Mouse (Mus musculus) hindbrain, postnatal 0 days (tissue): Measurements from ENCODE around the gene Atp5g1. TPM values are rescaled to one million over a fixed set of nuclear protein-coding genes. Genes with fewer than 3 reads are reported as not detected.

Experiments
- ATAC-seq: fragments of 200-750 bp; cut with Nextera tagmentation; 2 replicates; pipeline ENCODE4 v1.8.0; 2017; ENCODE audit warnings: mild to moderate bottlenecking, moderate TSS enrichment, moderate library complexity
- DNase-seq: peaks from one replicate; pipeline ENCODE4 v3.0.0-alpha.2; 2015; ENCODE audit warnings: low spot score
- H3K27ac ChIP-seq: fragments of 300-500 bp; sonication (generic); 2 replicates; pipeline ENCODE4 v1.5.1; 2014; ENCODE audit warnings: mild to moderate bottlenecking
- H3K27me3 ChIP-seq: fragments of 300-500 bp; sonication (generic); 2 replicates; pipeline ENCODE4 v1.6.1; 2014; ENCODE audit warnings: low read length, mixed read lengths; ENCODE audit not compliant: insufficient read depth
- H3K36me3 ChIP-seq: fragments of 300-500 bp; sonication (generic); 2 replicates; pipeline ENCODE4 v1.6.1; 2014; ENCODE audit warnings: low read length, mixed read lengths; ENCODE audit not compliant: insufficient read depth
- H3K4me1 ChIP-seq: fragments of 300-500 bp; sonication (generic); 2 replicates; pipeline ENCODE4 v1.6.1; 2014; ENCODE audit warnings: antibody characterized with exemption, low read length, mixed read lengths; ENCODE audit not compliant: insufficient read depth
- H3K4me2 ChIP-seq: fragments of 300-500 bp; sonication (generic); 2 replicates; pipeline ENCODE4 v1.6.1; 2014; ENCODE audit warnings: low read depth, mild to moderate bottlenecking, low read length, moderate library complexity, mixed read lengths
- H3K4me3 ChIP-seq: fragments of 300-500 bp; sonication (generic); 2 replicates; pipeline ENCODE4 v1.5.1; 2014; ENCODE audit warnings: low read length
- H3K9ac ChIP-seq: fragments of 300-500 bp; sonication (generic); replicated peaks from 2 replicates; pipeline ENCODE4 v1.6.1; 2014; ENCODE audit warnings: mild to moderate bottlenecking, low read length, moderate library complexity, mixed read lengths
- H3K9me3 ChIP-seq: fragments of 300-500 bp; sonication (generic); 2 replicates; pipeline ENCODE4 v1.6.1; 2016; ENCODE audit warnings: low read length, mixed read lengths
- CTCF ChIP-seq: IDR thresholded peaks from 2 replicates; pipeline ENCODE4 v1.5.1; 2016; ENCODE audit warnings: antibody characterized with exemption, control low read depth, low read depth
- WGBS: fragments of 180-500 bp; shearing (Covaris S2); extraction: QIAGEN DNeasy Blood & Tissue Kit; methylation state at CpG from one replicate; pipeline ENCODE4 v1.1.7; 2014; 5-methylcytosine and 5-hydroxymethylcytosine counted together
- polyA plus RNA-seq: library from polyadenylated mRNA; unstranded; fragments of >200 nt; fragmentation: Nextera tagmentation; extraction: Ambion mirVana; gene quantifications from 2 replicates; pipeline ENCODE4 v1.2.1, GENCODE M21; 2015
- total RNA-seq: library from RNA; depleted of rRNA; stranded (reverse); fragments of >200 nt; gene quantifications from 2 replicates; pipeline ENCODE4 v1.2.3, GENCODE M21; 2014; rRNA removed

Atp5g1 gene
- total and polyA plus RNA-seq, 2 experiments from 2014 or later, result 703 to 1,324 TPM

DNA sequence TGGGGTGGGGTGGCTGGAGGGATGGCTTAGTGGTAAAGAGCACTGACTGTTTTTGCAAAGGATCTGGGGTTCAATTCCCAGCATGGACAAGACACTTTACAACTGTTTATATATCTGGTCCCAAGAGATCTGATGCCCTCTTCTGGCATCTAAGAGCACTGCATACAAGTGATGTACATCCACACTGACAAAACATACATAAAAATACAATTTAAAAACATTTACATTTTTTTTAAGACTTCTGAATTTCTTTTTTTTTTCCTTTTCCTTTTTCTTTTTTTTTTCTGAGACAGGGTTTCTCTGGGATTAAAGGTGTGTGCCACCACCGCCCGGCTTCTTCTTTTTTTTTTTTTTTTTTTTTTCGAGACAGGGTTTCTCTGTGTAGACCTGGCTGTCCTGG lies 42.2 kb downstream of the Atp5g1 start:
- H3K27me3 ChIP-seq, result no peaks in the 10 kb centered on the region
- no peak overlapping the region for H3K27ac ChIP-seq
- H3K9ac ChIP-seq, result no peak overlapping the region
- no peaks in the 10 kb centered on the region for H3K36me3 ChIP-seq
- H3K9me3 ChIP-seq, result no peaks in the 10 kb centered on the region
- H3K4me2 ChIP-seq, result no peak overlapping the region
- peak; percentile 30 for DNase-seq
- ATAC-seq, result no peak
- WGBS, result 96% methylated on average over 3 of the region's 3 CpGs
- H3K4me1 ChIP-seq, result peaks cover 10% of the 10 kb centered on the region
- H3K4me3 ChIP-seq, result no peak overlapping the region
- TF ChIP-seq CTCF, result peak; percentile 40

DNA sequence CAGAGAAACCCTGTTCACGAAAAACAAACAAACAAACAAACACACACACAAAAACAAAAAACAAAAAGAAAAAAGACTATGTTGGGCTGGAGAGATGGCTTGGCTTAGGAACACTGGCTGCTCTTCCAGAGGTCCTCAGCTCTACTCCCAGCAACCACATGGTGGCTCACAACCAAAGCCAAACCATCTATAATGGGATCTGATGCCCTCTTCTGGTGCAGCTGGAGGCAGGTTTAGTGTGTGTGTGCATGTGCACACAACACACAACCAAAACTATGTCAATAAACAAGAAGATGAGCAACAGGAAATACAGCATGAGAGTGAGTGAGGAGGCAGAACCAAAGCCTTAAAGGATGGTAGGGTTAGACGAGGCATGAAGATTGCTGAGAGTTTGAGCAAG lies 43.8 kb downstream of the Atp5g1 start:
- Histone ChIP-seq H3K27me3 (no peaks in the 10 kb centered on the region), H3K4me2 (no peak overlapping the region), H3K4me3 (no peak overlapping the region), H3K9me3 (no peaks in the 10 kb centered on the region), H3K36me3 (no peaks in the 10 kb centered on the region), H3K27ac (no peak overlapping the region), H3K4me1 (peaks cover 10% of the 10 kb centered on the region), H3K9ac (no peak overlapping the region)
- TF ChIP-seq CTCF, result peak; percentile 38; the same call in 1 of the 2 replicates
- WGBS, result 84% methylated on average over 2 of the region's 2 CpGs
- DNase-seq (no peak), ATAC-seq (no peak)

DNA sequence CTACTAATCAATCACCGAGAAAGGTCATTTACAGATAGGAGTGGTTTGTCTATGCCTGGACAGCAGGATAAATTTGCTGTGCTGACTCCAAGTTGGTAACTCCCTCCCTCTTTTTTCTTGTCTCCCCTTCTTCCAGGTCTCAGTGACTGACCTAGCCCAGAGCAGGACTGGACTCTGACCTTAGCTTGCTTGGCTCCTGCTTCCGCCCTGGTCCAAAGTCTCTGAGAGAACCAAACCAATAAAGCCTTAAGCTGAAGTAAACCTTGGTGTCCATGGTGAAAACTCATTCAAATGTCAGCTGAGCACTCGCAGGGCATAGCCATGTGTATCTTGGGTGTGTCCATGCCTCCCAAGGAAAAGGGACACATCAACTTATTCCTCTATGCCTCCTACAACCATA lies 44.9 kb downstream of the Atp5g1 start:
- H3K9ac ChIP-seq, result no peak overlapping the region
- WGBS, result 84% methylated on average over 3 of the region's 3 CpGs
- no peak overlapping the region for H3K4me3 ChIP-seq
- H3K27ac ChIP-seq, result no peak overlapping the region
- ATAC-seq (no peak), DNase-seq (no peak)
- peaks cover 7% of the 10 kb centered on the region for H3K4me1 ChIP-seq
- H3K36me3 ChIP-seq, result no peaks in the 10 kb centered on the region
- TF ChIP-seq CTCF, result no peak
- no peaks in the 10 kb centered on the region for H3K27me3 ChIP-seq
- H3K9me3 ChIP-seq, result no peaks in the 10 kb centered on the region
- no peak overlapping the region for H3K4me2 ChIP-seq

DNA sequence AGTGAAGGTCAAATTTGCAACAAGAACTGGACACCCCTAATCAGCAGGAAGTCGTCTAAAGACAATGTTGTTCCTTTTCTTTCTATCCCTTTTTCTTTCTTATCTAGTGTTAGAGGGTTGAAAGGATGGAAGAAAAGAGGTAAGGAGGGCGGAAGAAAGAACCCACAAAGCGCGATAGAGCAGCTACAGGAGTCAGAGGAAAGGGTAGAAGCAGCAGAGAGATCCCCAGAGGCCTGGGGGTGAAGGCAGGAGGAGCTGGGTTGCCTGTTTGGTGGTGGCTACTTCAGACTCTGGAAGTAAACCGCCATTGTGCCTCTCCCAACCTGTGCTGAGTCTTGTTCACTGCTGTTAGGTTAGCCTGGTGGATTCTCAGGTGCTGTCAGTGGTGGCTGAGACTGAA lies 47.3 kb downstream of the Atp5g1 start:
- Histone ChIP-seq H3K27me3 (no peaks in the 10 kb centered on the region), H3K4me1 (no peaks in the 10 kb centered on the region), H3K4me2 (no peak overlapping the region), H3K9ac (no peak overlapping the region), H3K36me3 (no peaks in the 10 kb centered on the region), H3K9me3 (no peaks in the 10 kb centered on the region), H3K4me3 (no peak overlapping the region), H3K27ac (no peak overlapping the region)
- 64% methylated on average over 5 of the region's 5 CpGs for whole genome bisulfite sequencing
- no peak for ATAC-seq
- no peak for DNase-seq
- no peak for TF ChIP-seq CTCF

DNA sequence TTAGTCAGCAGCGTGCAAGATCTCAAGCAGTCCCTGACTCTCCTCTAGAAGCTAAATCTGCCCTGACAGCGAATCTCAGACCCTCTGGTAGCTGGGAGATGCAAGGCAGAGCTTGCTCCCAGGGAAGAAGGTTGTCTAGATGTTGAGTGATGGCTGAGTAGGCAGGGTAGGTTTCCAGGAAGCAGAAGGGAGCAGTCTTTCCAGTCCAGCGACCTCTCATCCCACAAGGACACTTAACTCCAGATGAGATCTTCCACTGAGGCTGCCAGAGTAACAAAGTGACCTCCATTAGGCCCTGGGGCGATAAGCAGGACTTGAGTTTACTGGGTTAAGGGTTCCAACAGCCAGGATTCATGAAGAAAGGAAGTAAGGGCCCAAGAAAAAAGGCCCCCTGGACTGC lies 54.8 kb downstream of the Atp5g1 start:
- Histone ChIP-seq H3K27ac (no peak overlapping the region), H3K4me3 (no peak overlapping the region), H3K36me3 (no peaks in the 10 kb centered on the region), H3K9me3 (no peaks in the 10 kb centered on the region), H3K4me2 (no peak overlapping the region), H3K4me1 (no peaks in the 10 kb centered on the region), H3K9ac (no peak overlapping the region), H3K27me3 (no peaks in the 10 kb centered on the region)
- 74% methylated on average over 4 of the region's 4 CpGs for WGBS
- no peak for TF ChIP-seq CTCF
- DNase-seq, result no peak
- no peak for ATAC-seq

Other genes with a start within 250 kb of the Atp5g1 start
- gene Gngt2, start 238.5 kb downstream of the Atp5g1 start, total RNA-seq, result 0.63 TPM in 1 of 2 replicates, not detected in the other
- 2.9 and 3.9 TPM in 2 replicates for gene Gngt2, start 238.5 kb downstream of the Atp5g1 start, polyA plus RNA-seq
- 1.9 and 3.2 TPM in 2 replicates for gene Abi3, start 233.2 kb downstream of the Atp5g1 start, total RNA-seq
- 1.6 and 3.1 TPM in 2 replicates for gene Abi3, start 233.2 kb downstream of the Atp5g1 start, polyA plus RNA-seq
- not detected in 2 replicates for gene B4galnt2, start 160.8 kb downstream of the Atp5g1 start, total RNA-seq
- not detected in 2 replicates for gene B4galnt2, start 160.8 kb downstream of the Atp5g1 start, polyA plus RNA-seq
- gene Igf2bp1, start 69.7 kb downstream of the Atp5g1 start, total RNA-seq, result 4.1 and 5.3 TPM in 2 replicates
- 2.8 and 3.5 TPM in 2 replicates for gene Igf2bp1, start 69.7 kb downstream of the Atp5g1 start, polyA plus RNA-seq
- not detected in 2 replicates for gene Gip, start 51.1 kb downstream of the Atp5g1 start, total RNA-seq
- gene Gip, start 51.1 kb downstream of the Atp5g1 start, polyA plus RNA-seq, result not detected in 2 replicates
- gene Snf8, start 40.8 kb downstream of the Atp5g1 start, total RNA-seq, result 18.6 and 21.4 TPM in 2 replicates
- 114 and 115 TPM in 2 replicates for gene Snf8, start 40.8 kb downstream of the Atp5g1 start, polyA plus RNA-seq
- gene Ube2z, start 10.3 kb downstream of the Atp5g1 start, total RNA-seq, result 48.2 and 50.1 TPM in 2 replicates
- gene Ube2z, start 10.3 kb downstream of the Atp5g1 start, polyA plus RNA-seq, result 30.3 and 32.9 TPM in 2 replicates
- not detected in 2 replicates for gene Calcoco2, start 36.3 kb upstream of the Atp5g1 start, total RNA-seq
- 0.19 TPM in 2 replicates for gene Calcoco2, start 36.3 kb upstream of the Atp5g1 start, polyA plus RNA-seq
- 0.43 and 0.52 TPM in 2 replicates for gene Ttll6, start 58.1 kb upstream of the Atp5g1 start, total RNA-seq
- gene Ttll6, start 58.1 kb upstream of the Atp5g1 start, polyA plus RNA-seq, result 0.23 and 0.43 TPM in 2 replicates
- not detected in 2 replicates for gene Hoxb13, start 118.6 kb upstream of the Atp5g1 start, total RNA-seq
- not detected in 2 replicates for gene Hoxb13, start 118.6 kb upstream of the Atp5g1 start, polyA plus RNA-seq
- 0.40 TPM in 1 of 2 replicates, not detected in the other for gene Hoxb9, start 195.8 kb upstream of the Atp5g1 start, total RNA-seq
- gene Hoxb9, start 195.8 kb upstream of the Atp5g1 start, polyA plus RNA-seq, result 0.13 TPM in 1 of 2 replicates, not detected in the other
- gene Hoxb8, start 206.2 kb upstream of the Atp5g1 start, total RNA-seq, result 28.0 and 66.5 TPM in 2 replicates
- gene Hoxb8, start 206.2 kb upstream of the Atp5g1 start, polyA plus RNA-seq, result 4.6 and 6.2 TPM in 2 replicates
- gene Hoxb7, start 211.0 kb upstream of the Atp5g1 start, total RNA-seq, result 11.0 and 21.7 TPM in 2 replicates
- 10.1 and 16.8 TPM in 2 replicates for gene Hoxb7, start 211.0 kb upstream of the Atp5g1 start, polyA plus RNA-seq
- gene Hoxb6, start 216.8 kb upstream of the Atp5g1 start, total RNA-seq, result 23.2 and 30.2 TPM in 2 replicates
- 29.0 and 36.3 TPM in 2 replicates for gene Hoxb6, start 216.8 kb upstream of the Atp5g1 start, polyA plus RNA-seq
- gene Hoxb5, start 227.7 kb upstream of the Atp5g1 start, total RNA-seq, result 16.5 and 24.3 TPM in 2 replicates
- gene Hoxb5, start 227.7 kb upstream of the Atp5g1 start, polyA plus RNA-seq, result 109 and 113 TPM in 2 replicates
- gene Hoxb4, start 242.6 kb upstream of the Atp5g1 start, total RNA-seq, result 4.2 and 8.6 TPM in 2 replicates
- gene Hoxb4, start 242.6 kb upstream of the Atp5g1 start, polyA plus RNA-seq, result 2.4 and 3.3 TPM in 2 replicates
- gene Hoxb3, start 247.7 kb upstream of the Atp5g1 start, total RNA-seq, result 42.1 and 42.2 TPM in 2 replicates
- 6.6 and 8.1 TPM in 2 replicates for gene Hoxb3, start 247.7 kb upstream of the Atp5g1 start, polyA plus RNA-seq